Mouse (Mus musculus): ENCODE results near the gene Caps2. TPM values are rescaled to one million over a fixed set of nuclear protein-coding genes. Genes with fewer than 3 reads are reported as not detected.

Caps2 gene
- polyA plus RNA-seq, 1 experiment from 2014 or later = not detected

DNA sequence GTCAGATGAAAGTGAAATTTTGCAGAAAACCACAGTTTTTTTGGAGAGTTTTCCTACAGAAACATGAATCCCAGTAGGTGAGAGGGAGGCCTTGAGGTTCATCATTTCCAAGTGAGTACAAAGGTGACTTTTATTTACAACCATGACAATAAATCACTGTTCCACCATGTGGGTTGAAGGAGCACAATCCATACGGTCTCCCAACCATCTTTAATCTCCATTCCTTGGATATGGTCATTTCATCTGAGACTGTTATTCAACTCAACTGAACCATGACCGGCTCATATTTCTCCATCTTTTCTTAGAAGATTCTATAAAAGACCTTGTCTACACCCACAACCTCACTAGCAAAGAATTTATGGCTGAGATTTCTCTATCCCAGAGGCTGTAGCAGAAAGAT, 84.9 kb downstream of the Caps2 start:
- no peak for TF ChIP-seq CTCF (IDR thresholded peaks at IDR 0.05; ENCODE audit: low read depth)
- no peak for TF ChIP-seq EP300 (IDR thresholded peaks at IDR 0.05; ENCODE audit: low read depth)
- no peaks in the 10 kb centered on the region for H3K4me1 ChIP-seq (ENCODE audit: insufficient read depth)
- no peak overlapping the region for H3K4me2 ChIP-seq (ENCODE audit: low read depth, low read length)
- 71% methylated on average over 2 of the region's 2 CpGs for WGBS (ENCODE audit: insufficient replicate concordance)
- H3K36me3 ChIP-seq (replicated peaks; ENCODE audit: insufficient read depth, low read length) = no peaks in the 10 kb centered on the region
- no peak for ATAC-seq
- no peaks in the 10 kb centered on the region for H3K9me3 ChIP-seq (ENCODE audit: low read length)
- no peaks in the 10 kb centered on the region for H3K27me3 ChIP-seq (ENCODE audit: insufficient read depth, low read length)
- no peak overlapping the region for H3K27ac ChIP-seq (ENCODE audit: low read depth)
- no peak overlapping the region for H3K9ac ChIP-seq (replicated peaks)
- DNase-seq = no peak
- H3K4me3 ChIP-seq (ENCODE audit: low read depth, low read length) = no peak overlapping the region

DNA sequence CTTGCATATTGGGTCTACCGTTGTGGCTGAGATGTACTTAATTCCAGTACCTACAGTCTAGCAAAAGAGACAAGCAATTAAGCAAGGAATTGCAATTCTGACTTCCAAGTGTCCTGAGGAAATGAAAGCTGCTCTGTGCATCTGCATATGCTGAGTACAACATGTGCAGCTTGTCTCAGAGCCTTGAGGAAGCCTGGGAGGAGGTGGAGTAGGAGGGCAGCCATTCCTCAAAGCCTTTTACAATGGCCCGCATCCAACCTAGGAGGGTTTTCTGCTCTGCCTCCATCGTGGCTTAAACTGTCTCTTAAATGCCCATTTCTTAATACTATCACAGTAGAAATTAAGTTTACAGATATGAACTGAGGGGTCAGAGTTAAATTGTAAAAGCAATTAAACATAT, 100.0 kb downstream of the Caps2 start:
- H3K4me2 ChIP-seq (ENCODE audit: low read depth, low read length) = no peak overlapping the region
- no peak overlapping the region for H3K4me3 ChIP-seq (ENCODE audit: low read depth, low read length)
- no peak for ATAC-seq
- 62% methylated on average over 3 of the region's 3 CpGs for WGBS (ENCODE audit: insufficient replicate concordance)
- no peak for TF ChIP-seq EP300 (IDR thresholded peaks at IDR 0.05; ENCODE audit: low read depth)
- TF ChIP-seq CTCF (IDR thresholded peaks at IDR 0.05; ENCODE audit: low read depth) = no peak
- H3K36me3 ChIP-seq (replicated peaks; ENCODE audit: insufficient read depth, low read length) = no peaks in the 10 kb centered on the region
- H3K9ac ChIP-seq (replicated peaks) = no peak overlapping the region
- DNase-seq = no peak
- no peaks in the 10 kb centered on the region for H3K9me3 ChIP-seq (ENCODE audit: low read length)
- H3K27ac ChIP-seq (ENCODE audit: low read depth) = no peak overlapping the region
- 0 out of 2 replicates have a peak, but pooled peaks cover 4% of the 10 kb centered on the region for H3K27me3 ChIP-seq (ENCODE audit: insufficient read depth, low read length)
- no peaks in the 10 kb centered on the region for H3K4me1 ChIP-seq (ENCODE audit: insufficient read depth)

Other genes starting within 250 kb of the Caps2 start
- gene Krr1, start 191.0 kb upstream of the Caps2 start, polyA plus RNA-seq (2015; fragmentation: Nextera tagmentation; extraction: Ambion mirVana) = 11.2 and 11.6 TPM in 2 replicates
- 9.2 and 9.9 TPM in 2 replicates for gene Glipr1, start 161.0 kb upstream of the Caps2 start, polyA plus RNA-seq (2015; fragmentation: Nextera tagmentation; extraction: Ambion mirVana)
- not detected in 2 replicates for gene Glipr1l1, start 103.4 kb upstream of the Caps2 start, polyA plus RNA-seq (2015; fragmentation: Nextera tagmentation; extraction: Ambion mirVana)
- not detected in 2 replicates for gene Glipr1l2, start 80.3 kb upstream of the Caps2 start, polyA plus RNA-seq (2015; fragmentation: Nextera tagmentation; extraction: Ambion mirVana)
- not detected in 2 replicates for gene Glipr1l3, start 3.3 kb upstream of the Caps2 start, polyA plus RNA-seq (2015; fragmentation: Nextera tagmentation; extraction: Ambion mirVana)
- not detected in 2 replicates for gene Kcnc2, start 107.5 kb downstream of the Caps2 start, polyA plus RNA-seq (2015; fragmentation: Nextera tagmentation; extraction: Ambion mirVana)